Comparison of ENCODE assay signal across 9 mouse cellular contexts in genomic region chr6:86570830-86571229, GRCm38 (mm10). TPM values are rescaled to one million over a fixed set of nuclear protein-coding genes. Genes with fewer than 3 reads are reported as not detected.
DNase-seq lines count a peak whose midpoint lies in the region; ATAC-seq lines count a peak whose summit lies in the region.
"Had no signal": no experiment of that assay in that cellular context is flagged by ENCODE, and none has a peak within 500 bp of the region (broad histone marks: within the 10 kb centered on the region; RNA-seq: fewer than 3 reads in every experiment).

No protein-coding gene starts in this region.

- peak; percentile 91 for ATAC-seq in inflammation-experienced regulatory T-cells, adult 6 months
- ATAC-seq: Patski had no signal

- peak; percentile 24 for DNase-seq in kidney, adult 18-20 months
- no peak for DNase-seq in kidney, adult 11 months
- DNase-seq in ZHBTc4 (ENCODE audit: low read depth, low spot score), result peak; percentile 53
- peak; percentile 55 to 63 for DNase-seq in monocyte, adult 2 months (ENCODE audit: low read depth in 1 of 2, low spot score in 2 of 2)
- no peak for DNase-seq in c-Kit-positive CD71-positive TER-119-positive erythroid progenitor cells, embryonic 14.5 days (ENCODE audit: low spot score)
- no peak for DNase-seq in Muller cell, postnatal 12 days (ENCODE audit: inconsistent ontology term)
- DNase-seq in ovary, postnatal 10 days (ENCODE audit: low spot score), result no peak

RNA-seq across cellular contexts. Expression of gene Pcbp1, which starts 44.7 kb away (rescaled TPM):
- polyA plus RNA-seq in inflammation-experienced regulatory T-cells, adult 6 months (2017; shearing (Covaris generic)), result 10 to 100 TPM; 26.3 to 32.5 (median 29.3) TPM

RNA-seq across cellular contexts. Expression of gene Asprv1, which starts 57.1 kb away (rescaled TPM):
- under 1 TPM; 0.21 to 0.39 (median 0.38) TPM for polyA plus RNA-seq in inflammation-experienced regulatory T-cells, adult 6 months (2017; shearing (Covaris generic))
- polyA plus RNA-seq: Patski had no signal

Comparison
In these comparisons a context has a peak if more than half of its experiments do, and no peak if none do; other contexts are left out.
1. DNase-seq: peak in kidney, adult 18-20 months (single experiment), ZHBTc4 (single experiment) and monocyte, adult 2 months (2 of 2); none in kidney, adult 11 months (single experiment), c-Kit-positive CD71-positive TER-119-positive erythroid progenitor cells, embryonic 14.5 days (single experiment), Muller cell, postnatal 12 days (single experiment) and ovary, postnatal 10 days (single experiment).